Mouse (Mus musculus): ENCODE results near the gene Lrrc4. TPM values are rescaled to one million over a fixed set of nuclear protein-coding genes. Genes with fewer than 3 reads are reported as not detected.

The Lrrc4 gene
- polyA plus RNA-seq, 2 experiments = 0.61 to 0.99 TPM

DNA sequence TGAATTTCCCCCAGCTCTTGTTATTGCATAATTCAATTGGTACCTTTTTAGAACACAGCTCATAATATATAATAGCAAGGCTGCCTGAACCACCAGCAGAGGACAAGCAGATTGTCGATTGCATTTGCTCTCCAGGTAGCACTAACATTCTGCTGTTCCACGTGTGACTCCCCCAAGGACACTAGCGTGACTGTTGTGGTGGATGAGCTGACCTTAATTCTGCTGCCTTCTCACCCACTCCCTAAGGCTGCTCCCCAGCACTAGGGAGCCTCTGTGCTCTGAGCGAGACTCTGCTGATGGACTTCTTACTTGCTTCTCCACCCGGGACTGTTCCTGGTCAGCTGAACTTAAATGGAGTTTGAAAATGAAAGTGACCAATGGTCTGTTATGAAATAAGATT lies 26.8 kb downstream of the Lrrc4 start:
- 91% methylated on average over 5 of the region's 5 CpGs for WGBS
- ATAC-seq (ENCODE audit: low FRiP score, low read depth) (no peak), DNase-seq (ENCODE audit: low spot score) (no peak)
- Histone ChIP-seq H3K27ac (replicated peaks; ENCODE audit: low read depth, low read length) (no peak overlapping the region), H3K9ac (ENCODE audit: low read depth, low read length, severe bottlenecking) (no peak overlapping the region), H3K27me3 (ENCODE audit: control insufficient read depth, insufficient read depth, low read length) (no peaks in the 10 kb centered on the region), H3K4me1 (ENCODE audit: control insufficient read depth, insufficient read depth, low read length) (no peaks in the 10 kb centered on the region), H3K36me3 (ENCODE audit: control insufficient read depth, insufficient read depth, low read length) (peaks cover 9% of the 10 kb centered on the region; the same call in 1 of the 2 replicates), H3K4me2 (replicated peaks; ENCODE audit: low read depth, low read length, severe bottlenecking) (no peak overlapping the region), H3K4me3 (replicated peaks; ENCODE audit: low read length) (no peak overlapping the region), H3K9me3 (ENCODE audit: control insufficient read depth, low read length) (no peaks in the 10 kb centered on the region)
- no peak for TF ChIP-seq POLR2A (IDR thresholded peaks at IDR 0.05; ENCODE audit: borderline replicate concordance, extremely low read depth, insufficient read depth, insufficient read length)

DNA sequence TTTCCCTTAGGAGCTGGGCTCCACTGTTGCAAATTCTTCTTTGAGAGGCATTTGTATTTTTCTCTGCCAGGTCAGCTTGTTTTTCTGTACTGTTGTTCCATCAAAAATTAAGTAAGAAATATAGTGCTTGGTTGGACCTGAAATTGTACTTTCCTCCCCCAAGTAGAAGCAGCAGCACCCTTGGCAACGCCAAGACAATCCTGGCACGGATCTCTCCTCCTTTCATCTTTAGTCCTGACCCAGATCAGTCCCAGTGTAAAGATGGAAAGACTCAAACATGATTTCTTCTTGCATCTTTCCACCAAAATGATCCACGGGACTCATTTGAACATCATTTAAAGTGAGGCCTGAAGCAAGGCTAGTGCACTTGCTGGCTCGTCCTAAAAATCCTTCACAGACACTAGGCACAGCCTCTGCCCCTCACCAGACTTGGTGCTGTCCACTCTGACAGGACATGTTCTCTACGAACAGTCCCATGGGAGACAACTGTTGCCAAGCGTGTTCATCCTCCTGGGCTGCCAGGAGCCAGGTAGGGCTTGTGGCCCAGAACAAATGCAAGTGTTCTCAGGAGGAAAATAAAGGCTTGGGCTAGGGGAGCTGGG lies 27.8 kb downstream of the Lrrc4 start:
- WGBS = 91% methylated on average over 6 of the region's 6 CpGs
- no peak for ATAC-seq (ENCODE audit: low FRiP score, low read depth)
- no peaks in the 10 kb centered on the region for H3K27me3 ChIP-seq (ENCODE audit: control insufficient read depth, insufficient read depth, low read length)
- H3K9me3 ChIP-seq (ENCODE audit: control insufficient read depth, low read length) = no peaks in the 10 kb centered on the region
- no peak for TF ChIP-seq POLR2A (IDR thresholded peaks at IDR 0.05; ENCODE audit: borderline replicate concordance, extremely low read depth, insufficient read depth, insufficient read length)
- no peak overlapping the region for H3K9ac ChIP-seq (ENCODE audit: low read depth, low read length, severe bottlenecking)
- no peak overlapping the region for H3K4me2 ChIP-seq (replicated peaks; ENCODE audit: low read depth, low read length, severe bottlenecking)
- peaks cover 9% of the 10 kb centered on the region; the same call in 1 of the 2 replicates for H3K36me3 ChIP-seq (ENCODE audit: control insufficient read depth, insufficient read depth, low read length)
- DNase-seq (ENCODE audit: low spot score) = no peak
- H3K4me3 ChIP-seq (replicated peaks; ENCODE audit: low read length) = no peak overlapping the region
- H3K27ac ChIP-seq (replicated peaks; ENCODE audit: low read depth, low read length) = no peak overlapping the region
- H3K4me1 ChIP-seq (ENCODE audit: control insufficient read depth, insufficient read depth, low read length) = no peaks in the 10 kb centered on the region

DNA sequence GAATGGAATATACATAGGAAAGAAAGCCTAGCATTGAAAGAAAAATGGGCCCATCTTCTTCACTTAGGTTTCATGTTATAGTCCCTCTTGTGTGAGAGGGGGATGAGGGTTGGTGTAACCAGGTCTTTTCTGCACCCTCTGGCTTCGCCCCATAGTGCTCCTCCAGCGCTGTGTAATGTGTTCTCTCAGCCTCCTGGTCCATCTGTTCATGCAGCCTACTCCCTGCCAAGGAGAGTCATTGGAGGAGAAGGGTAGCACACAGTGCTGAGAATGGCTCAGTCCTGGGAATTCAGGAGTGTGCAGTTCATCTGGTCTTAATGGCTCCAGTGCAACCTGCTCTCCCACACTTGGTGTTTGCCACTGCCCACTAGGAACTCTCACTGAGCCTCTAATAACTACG lies 30.6 kb downstream of the Lrrc4 start:
- DNase-seq (ENCODE audit: low spot score) = no peak
- H3K4me3 ChIP-seq (replicated peaks; ENCODE audit: low read length) = no peak overlapping the region
- no peak overlapping the region for H3K4me2 ChIP-seq (replicated peaks; ENCODE audit: low read depth, low read length, severe bottlenecking)
- no peak for ATAC-seq (ENCODE audit: low FRiP score, low read depth)
- no peaks in the 10 kb centered on the region for H3K9me3 ChIP-seq (ENCODE audit: control insufficient read depth, low read length)
- H3K27ac ChIP-seq (replicated peaks; ENCODE audit: low read depth, low read length) = no peak overlapping the region
- WGBS = 88% methylated on average over 3 of the region's 3 CpGs
- H3K27me3 ChIP-seq (ENCODE audit: control insufficient read depth, insufficient read depth, low read length) = no peaks in the 10 kb centered on the region
- H3K4me1 ChIP-seq (ENCODE audit: control insufficient read depth, insufficient read depth, low read length) = no peaks in the 10 kb centered on the region
- H3K36me3 ChIP-seq (ENCODE audit: control insufficient read depth, insufficient read depth, low read length) = peaks cover 24% of the 10 kb centered on the region
- no peak for TF ChIP-seq POLR2A (IDR thresholded peaks at IDR 0.05; ENCODE audit: borderline replicate concordance, extremely low read depth, insufficient read depth, insufficient read length)
- H3K9ac ChIP-seq (ENCODE audit: low read depth, low read length, severe bottlenecking) = no peak overlapping the region

DNA sequence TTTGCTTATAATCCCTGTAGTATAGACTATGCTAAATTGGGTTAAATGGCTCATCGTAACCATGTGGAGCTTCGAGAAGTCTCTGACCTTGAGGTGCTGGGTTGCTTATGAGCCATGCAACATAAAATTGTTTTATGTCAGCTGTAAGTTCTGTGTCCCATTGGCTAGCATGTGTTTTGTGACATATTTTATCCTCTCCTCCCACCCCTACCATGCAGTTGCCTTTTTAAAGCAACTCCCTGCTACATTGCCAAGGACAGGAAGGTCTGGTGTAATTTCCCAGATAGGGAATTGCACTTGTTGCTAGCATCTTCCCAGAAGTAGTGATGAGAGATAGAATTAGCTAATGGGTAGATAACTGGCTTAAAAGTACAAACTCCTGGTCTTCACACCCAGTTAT lies 31.7 kb downstream of the Lrrc4 start:
- H3K4me1 ChIP-seq (ENCODE audit: control insufficient read depth, insufficient read depth, low read length) = no peaks in the 10 kb centered on the region
- no peak overlapping the region for H3K4me3 ChIP-seq (replicated peaks; ENCODE audit: low read length)
- H3K36me3 ChIP-seq (ENCODE audit: control insufficient read depth, insufficient read depth, low read length) = peaks cover 28% of the 10 kb centered on the region
- DNase-seq (ENCODE audit: low spot score) = no peak
- no peaks in the 10 kb centered on the region for H3K9me3 ChIP-seq (ENCODE audit: control insufficient read depth, low read length)
- no peak overlapping the region for H3K4me2 ChIP-seq (replicated peaks; ENCODE audit: low read depth, low read length, severe bottlenecking)
- H3K27me3 ChIP-seq (ENCODE audit: control insufficient read depth, insufficient read depth, low read length) = no peaks in the 10 kb centered on the region
- WGBS = 75% methylated on average over 2 of the region's 2 CpGs
- no peak overlapping the region for H3K27ac ChIP-seq (replicated peaks; ENCODE audit: low read depth, low read length)
- ATAC-seq (ENCODE audit: low FRiP score, low read depth) = 0 out of 2 replicates have a peak, but pooled peaks have one; percentile 47
- H3K9ac ChIP-seq (ENCODE audit: low read depth, low read length, severe bottlenecking) = no peak overlapping the region
- TF ChIP-seq POLR2A (IDR thresholded peaks at IDR 0.05; ENCODE audit: borderline replicate concordance, extremely low read depth, insufficient read depth, insufficient read length) = no peak

DNA sequence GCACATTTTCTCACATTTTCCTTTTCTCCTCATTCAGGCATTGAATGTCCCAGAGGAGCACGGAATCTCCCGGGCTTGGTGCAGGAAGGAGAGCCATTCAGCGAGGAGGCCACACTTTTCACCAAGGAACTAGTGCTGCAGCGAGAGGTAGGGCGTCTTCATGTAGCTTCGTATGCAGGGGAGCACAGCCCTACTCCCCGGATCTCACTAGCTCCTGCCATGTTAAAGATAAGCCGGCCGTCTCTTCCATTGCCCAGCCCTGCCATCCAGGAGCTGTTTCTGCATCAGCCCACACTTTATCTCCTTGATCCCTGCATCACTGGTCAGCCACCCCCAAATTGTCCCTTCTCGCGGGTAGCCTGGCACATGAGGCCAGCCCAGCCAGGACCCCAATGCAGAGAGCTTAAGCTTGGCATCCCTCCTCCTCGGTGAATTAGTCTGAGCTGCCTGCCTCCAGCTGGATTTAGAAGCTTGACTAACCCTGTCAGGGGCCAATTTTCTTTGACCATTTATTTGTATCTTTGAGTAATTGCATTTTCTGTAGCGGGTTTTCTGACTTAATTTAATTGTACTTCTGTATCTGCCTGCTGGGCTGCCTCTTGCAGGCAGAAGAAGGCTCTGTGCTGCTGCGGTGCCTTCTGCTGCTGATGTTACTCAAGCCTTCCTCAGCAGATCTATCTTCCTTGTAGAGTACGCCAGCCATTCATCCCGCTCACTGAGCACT lies 35.6 kb downstream of the Lrrc4 start:
- Histone ChIP-seq H3K9ac (ENCODE audit: low read depth, low read length, severe bottlenecking) (no peak overlapping the region), H3K27ac (replicated peaks; ENCODE audit: low read depth, low read length) (no peak overlapping the region), H3K4me1 (ENCODE audit: control insufficient read depth, insufficient read depth, low read length) (no peaks in the 10 kb centered on the region), H3K4me3 (replicated peaks; ENCODE audit: low read length) (no peak overlapping the region), H3K9me3 (ENCODE audit: control insufficient read depth, low read length) (no peaks in the 10 kb centered on the region), H3K27me3 (ENCODE audit: control insufficient read depth, insufficient read depth, low read length) (no peaks in the 10 kb centered on the region), H3K36me3 (ENCODE audit: control insufficient read depth, insufficient read depth, low read length) (peaks cover 24% of the 10 kb centered on the region), H3K4me2 (replicated peaks; ENCODE audit: low read depth, low read length, severe bottlenecking) (no peak overlapping the region)
- DNase-seq (ENCODE audit: low spot score) (no peak), ATAC-seq (ENCODE audit: low FRiP score, low read depth) (no peak)
- WGBS = 91% methylated on average over 15 of the region's 16 CpGs
- TF ChIP-seq POLR2A (IDR thresholded peaks at IDR 0.05; ENCODE audit: borderline replicate concordance, extremely low read depth, insufficient read depth, insufficient read length) = no peak

All from limb, embryonic 14.5 days (tissue).